Mouse (Mus musculus): ENCODE results near the gene Syde2. TPM values are rescaled to one million over a fixed set of nuclear protein-coding genes. Genes with fewer than 3 reads are reported as not detected.

Syde2 gene
- polyA plus RNA-seq (2014; fragmentation: Illumina TruSeq; extraction: RNeasy Lipid Tissue Mini Kit (QIAGEN cat#74804); ENCODE audit: low read depth, low replicate concordance): 6.8 TPM

DNA sequence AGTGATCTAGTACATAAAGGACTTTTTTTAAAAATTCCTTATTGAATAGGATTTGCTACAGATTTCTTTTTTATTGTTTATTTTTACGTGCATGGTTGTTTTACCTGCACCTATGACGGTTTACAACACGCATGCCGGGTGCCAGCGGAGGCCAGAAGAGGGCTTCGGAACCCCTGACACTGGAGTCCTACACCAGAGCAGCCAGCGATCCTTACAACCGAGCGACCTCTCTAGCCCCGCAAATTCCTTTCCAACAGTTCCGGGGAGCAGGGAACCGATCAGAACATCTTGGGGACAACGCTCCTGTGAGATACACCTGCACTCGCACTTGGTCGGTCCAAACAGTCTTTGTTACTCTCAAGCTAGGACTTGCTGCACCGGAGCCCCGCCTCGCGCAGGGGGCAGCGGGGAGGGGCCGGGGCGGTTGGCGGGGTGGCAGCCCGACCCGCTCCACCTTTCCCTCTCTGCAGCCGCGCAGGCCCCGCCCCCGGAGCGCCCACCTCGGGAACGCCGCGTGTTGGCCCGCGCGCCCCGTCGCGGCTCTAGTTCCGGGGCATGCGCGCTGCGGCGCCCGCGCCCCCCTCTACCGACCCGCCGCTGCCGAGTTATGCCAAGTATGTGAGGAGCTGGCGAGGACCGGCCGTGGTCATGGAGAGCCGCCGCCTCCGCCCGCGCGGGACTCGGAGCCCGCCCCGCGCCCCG is at the start of gene Syde2:
Syde2 (plus strand) TSS at position 603 of the 702 bp plus-strand sequence.

Other genes starting within 250 kb of the Syde2 start
- 12.7 TPM for gene Ddah1, start 229.2 kb upstream of the Syde2 start, polyA plus RNA-seq (2014; fragmentation: Illumina TruSeq; extraction: RNeasy Lipid Tissue Mini Kit (QIAGEN cat#74804); ENCODE audit: low read depth, low replicate concordance)
- 23.9 TPM for gene Bcl10, start 65.1 kb upstream of the Syde2 start, polyA plus RNA-seq (2014; fragmentation: Illumina TruSeq; extraction: RNeasy Lipid Tissue Mini Kit (QIAGEN cat#74804); ENCODE audit: low read depth, low replicate concordance)
- 19.8 TPM for gene 2410004B18Rik, start 49.9 kb upstream of the Syde2 start, polyA plus RNA-seq (2014; fragmentation: Illumina TruSeq; extraction: RNeasy Lipid Tissue Mini Kit (QIAGEN cat#74804); ENCODE audit: low read depth, low replicate concordance)
- gene Wdr63, start 120.3 kb downstream of the Syde2 start, polyA plus RNA-seq (2014; fragmentation: Illumina TruSeq; extraction: RNeasy Lipid Tissue Mini Kit (QIAGEN cat#74804); ENCODE audit: low read depth, low replicate concordance): 3.7 TPM
- 11.8 TPM for gene Mcoln3, start 129.6 kb downstream of the Syde2 start, polyA plus RNA-seq (2014; fragmentation: Illumina TruSeq; extraction: RNeasy Lipid Tissue Mini Kit (QIAGEN cat#74804); ENCODE audit: low read depth, low replicate concordance)
- 0.66 TPM for gene Mcoln2, start 162.0 kb downstream of the Syde2 start, polyA plus RNA-seq (2014; fragmentation: Illumina TruSeq; extraction: RNeasy Lipid Tissue Mini Kit (QIAGEN cat#74804); ENCODE audit: low read depth, low replicate concordance)
- gene Lpar3, start 233.1 kb downstream of the Syde2 start, polyA plus RNA-seq (2014; fragmentation: Illumina TruSeq; extraction: RNeasy Lipid Tissue Mini Kit (QIAGEN cat#74804); ENCODE audit: low read depth, low replicate concordance): 0.82 TPM

Data from adipose tissue, adult 10 weeks (tissue).